8 mouse cellular contexts compared by ENCODE assay signal in genomic region chr10:80578911-80579310, GRCm38 (mm10). TPM values are rescaled to one million over a fixed set of nuclear protein-coding genes. Genes with fewer than 3 reads are reported as not detected.
DNase-seq lines count a peak whose midpoint lies in the region; ATAC-seq lines count a peak whose summit lies in the region.

No protein-coding gene starts in this region.

- H3K4me2 ChIP-seq in heart, embryonic 15.5 days = peak overlapping the region; percentile 91

- ATAC-seq in heart, embryonic 15.5 days (replicated peaks; ENCODE audit: insufficient number of reproducible peaks, insufficient read depth, low FRiP score, low read depth) = no peak
- peak; percentile 64 for ATAC-seq in megakaryocyte-erythroid progenitor cell, adult 5-6 weeks (replicated peaks; ENCODE audit: low FRiP score, low TSS enrichment, poor library complexity, severe bottlenecking)

- intact Hi-C loops in gastrocnemius, postnatal 14 days (cut with DNase I; ENCODE audit: low total_unique reads) = loop anchor here (5.0 kb wide), 1 partner anchor 108 kb away; no protein-coding TSS in a partner anchor

- peaks cover 47% of the 10 kb centered on the region for H3K4me1 ChIP-seq in heart, embryonic 15.5 days (replicated peaks)

- no peaks in the 10 kb centered on the region for H3K9me3 ChIP-seq in heart, embryonic 15.5 days (replicated peaks)

- peaks cover 14% of the 10 kb centered on the region for H3K36me3 ChIP-seq in heart, embryonic 15.5 days

- 14% methylated on average over 8 of the region's 8 CpGs for WGBS in heart, embryonic 15.5 days

- H3K27me3 ChIP-seq in heart, embryonic 15.5 days = no peaks in the 10 kb centered on the region

- H3K9ac ChIP-seq in heart, embryonic 15.5 days = no peak overlapping the region

- peak overlapping the region; percentile 94 for H3K27ac ChIP-seq in heart, embryonic 15.5 days

- peak; percentile 51 for DNase-seq in gastrocnemius, adult 18-20 months (ENCODE audit: low spot score)
- DNase-seq in gastrocnemius, postnatal 14 days = no peak
- peak; percentile 61 for DNase-seq in Muller cell, postnatal 12 days (ENCODE audit: inconsistent ontology term)
- DNase-seq in embryo, embryonic 10.5 days (ENCODE audit: low spot score) = peak; percentile 76
- DNase-seq in kidney, postnatal 36 days = peak; percentile 73 to 80
- DNase-seq in spleen, postnatal 14 days (ENCODE audit: low spot score in 2 of 2) = peak; percentile 60 to 78

- H3K4me3 ChIP-seq in heart, embryonic 15.5 days = no peak overlapping the region

RNA-seq across cellular contexts. Expression of gene Klf16, which starts 1.8 kb away (rescaled TPM):
- 1 to 10 TPM; 1.5 to 1.9 TPM for total RNA-seq in gastrocnemius, adult 18-20 months (2021)
- total RNA-seq in gastrocnemius, postnatal 14 days (2021) = 1 to 10 TPM; 2.1 to 2.7 TPM
- polyA plus RNA-seq in heart, embryonic 15.5 days (2015; fragmentation: Nextera tagmentation; extraction: Ambion mirVana) = 4.7 and 6.4 TPM in 2 replicates
- 21.0 and 24.9 TPM in 2 replicates for total RNA-seq in megakaryocyte-erythroid progenitor cell, adult 5-6 weeks (2014; fragmentation: Nextera tagmentation)
- 7.2 and 14.6 TPM in 2 replicates for total RNA-seq in megakaryocyte-erythroid progenitor cell, adult 5-6 weeks (2017)

RNA-seq across cellular contexts. Expression of gene Abhd17a, which starts 11.2 kb away (rescaled TPM):
- 10 to 100 TPM; 62.4 to 64.3 TPM for total RNA-seq in gastrocnemius, adult 18-20 months (2021)
- total RNA-seq in gastrocnemius, postnatal 14 days (2021) = 10 to 100 TPM; 55.8 to 57.1 TPM
- polyA plus RNA-seq in heart, embryonic 15.5 days (2015; fragmentation: Nextera tagmentation; extraction: Ambion mirVana) = 84.2 and 110 TPM in 2 replicates
- 55.0 and 63.1 TPM in 2 replicates for total RNA-seq in megakaryocyte-erythroid progenitor cell, adult 5-6 weeks (2014; fragmentation: Nextera tagmentation)
- total RNA-seq in megakaryocyte-erythroid progenitor cell, adult 5-6 weeks (2017) = 13.7 and 19.4 TPM in 2 replicates

RNA-seq across cellular contexts. Expression of gene Rexo1, which starts 17.6 kb away (rescaled TPM):
- total RNA-seq in gastrocnemius, adult 18-20 months (2021) = 10 to 100 TPM in 1 of 2 experiments, 1 to 10 TPM in 1; 9.6 to 11.1 TPM
- 10 to 100 TPM in 1 of 2 experiments, 1 to 10 TPM in 1; 9.8 to 11.1 TPM for total RNA-seq in gastrocnemius, postnatal 14 days (2021)
- polyA plus RNA-seq in heart, embryonic 15.5 days (2015; fragmentation: Nextera tagmentation; extraction: Ambion mirVana) = 13.6 and 20.2 TPM in 2 replicates
- total RNA-seq in megakaryocyte-erythroid progenitor cell, adult 5-6 weeks (2014; fragmentation: Nextera tagmentation) = 52.1 and 57.1 TPM in 2 replicates
- total RNA-seq in megakaryocyte-erythroid progenitor cell, adult 5-6 weeks (2017) = 9.8 and 15.3 TPM in 2 replicates

RNA-seq across cellular contexts. Expression of gene Scamp4, which starts 23.8 kb away (rescaled TPM):
- 10 to 100 TPM; 19.0 to 20.1 TPM for total RNA-seq in gastrocnemius, adult 18-20 months (2021)
- 10 to 100 TPM; 18.3 to 22.0 TPM for total RNA-seq in gastrocnemius, postnatal 14 days (2021)
- 55.9 and 71.6 TPM in 2 replicates for polyA plus RNA-seq in heart, embryonic 15.5 days (2015; fragmentation: Nextera tagmentation; extraction: Ambion mirVana)
- 56.1 and 71.8 TPM in 2 replicates for total RNA-seq in megakaryocyte-erythroid progenitor cell, adult 5-6 weeks (2014; fragmentation: Nextera tagmentation)
- 12.7 and 23.3 TPM in 2 replicates for total RNA-seq in megakaryocyte-erythroid progenitor cell, adult 5-6 weeks (2017)

RNA-seq across cellular contexts. Expression of gene Adat3, which starts 23.8 kb away (rescaled TPM):
- total RNA-seq in gastrocnemius, adult 18-20 months (2021) = under 1 TPM in 1 of 2 experiments, not detected in 1; 0.69 TPM
- total RNA-seq in gastrocnemius, postnatal 14 days (2021) = 1 to 10 TPM; 1.2 to 1.5 TPM
- polyA plus RNA-seq in heart, embryonic 15.5 days (2015; fragmentation: Nextera tagmentation; extraction: Ambion mirVana) = 3.0 and 3.9 TPM in 2 replicates
- total RNA-seq in megakaryocyte-erythroid progenitor cell, adult 5-6 weeks (2014; fragmentation: Nextera tagmentation) = 2.7 and 9.1 TPM in 2 replicates
- total RNA-seq in megakaryocyte-erythroid progenitor cell, adult 5-6 weeks (2017) = 11.0 TPM in 1 of 2 replicates, not detected in the other
